Mouse (Mus musculus) hindbrain, embryonic 10.5 days (tissue): ENCODE measurements around the gene Gm4187. TPM values are rescaled to one million over a fixed set of nuclear protein-coding genes. Genes with fewer than 3 reads are reported as not detected.
"Not testable (repeated sequence)": the region's sequence is repeated elsewhere in the genome, so short reads cannot be mapped to it uniquely, and the experiment has no call there.

Experiments
- DNase-seq: peaks from one replicate; pipeline ENCODE4 v3.0.0-alpha.2; 2017; ENCODE audit warnings: low spot score
- H3K27ac ChIP-seq: fragments of 300-500 bp; sonication (generic); 2 replicates; pipeline ENCODE4 v1.5.1; 2016; ENCODE audit warnings: mild to moderate bottlenecking, moderate library complexity
- H3K27me3 ChIP-seq: fragments of 300-500 bp; sonication (generic); 2 replicates; pipeline ENCODE4 v1.6.1; 2016; ENCODE audit warnings: mild to moderate bottlenecking; ENCODE audit not compliant: poor library complexity, insufficient read depth, severe bottlenecking
- H3K36me3 ChIP-seq: fragments of 300-500 bp; sonication (generic); 2 replicates; pipeline ENCODE4 v1.6.1; 2016; ENCODE audit warnings: mild to moderate bottlenecking, moderate library complexity
- H3K4me1 ChIP-seq: fragments of 300-500 bp; sonication (generic); replicated peaks from 2 replicates; pipeline ENCODE4 v1.6.1; 2016; ENCODE audit warnings: mild to moderate bottlenecking
- H3K4me3 ChIP-seq: fragments of 300-500 bp; sonication (generic); 2 replicates; pipeline ENCODE4 v1.5.1; 2016; ENCODE audit warnings: mild to moderate bottlenecking, moderate library complexity
- H3K9me3 ChIP-seq: fragments of 300-500 bp; sonication (generic); 2 replicates; pipeline ENCODE4 v1.6.1; 2016; ENCODE audit warnings: mild to moderate bottlenecking, moderate library complexity
- WGBS: fragments of 180-500 bp; shearing (Covaris S2); methylation state at CpG from one replicate; pipeline ENCODE4 v1.1.7; 2016; 5-methylcytosine and 5-hydroxymethylcytosine counted together
- polyA plus RNA-seq: library from polyadenylated mRNA; unstranded; fragments of >200 nt; fragmentation: Nextera tagmentation; extraction: Ambion mirVana; gene quantifications from 2 replicates; pipeline ENCODE4 v1.2.1, GENCODE M21; 2016

Gm4187 gene
- polyA plus RNA-seq, result not detected in 2 replicates

GRCm38 (mm10) chr7:22329617-22330016 is at the start of gene Gm4187:
Gene Gm4187 (minus strand): TSS chr7:22329717.
- not testable (repeated sequence) for H3K27ac ChIP-seq, H3K9me3 ChIP-seq, H3K4me3 ChIP-seq, H3K4me1 ChIP-seq, DNase-seq, H3K36me3 ChIP-seq, H3K27me3 ChIP-seq
- no CpG with 5 or more reads among the region's 2 CpGs for WGBS

GRCm38 (mm10) chr7:22370939-22371338 is 41.4 kb upstream of the Gm4187 start, which contains the start of gene Gm8660:
Gene Gm8660 (minus strand): TSS chr7:22371039.
- H3K4me3 ChIP-seq, H3K36me3 ChIP-seq, H3K27ac ChIP-seq, H3K27me3 ChIP-seq, H3K4me1 ChIP-seq, H3K9me3 ChIP-seq, DNase-seq: not testable (repeated sequence)
- WGBS, result no CpG with 5 or more reads among the region's 1 CpGs

Other genes with a start within 250 kb of the Gm4187 start
- not detected in 2 replicates for gene Gm16451, start 211.5 kb downstream of the Gm4187 start, polyA plus RNA-seq
- not detected in 2 replicates for gene Gm10666, start 195.0 kb downstream of the Gm4187 start, polyA plus RNA-seq
- not detected in 2 replicates for gene Vmn1r142, start 165.7 kb downstream of the Gm4187 start, polyA plus RNA-seq
- not detected in 2 replicates for gene Vmn1r143, start 140.3 kb downstream of the Gm4187 start, polyA plus RNA-seq
- not detected in 2 replicates for gene Gm8653, start 128.5 kb downstream of the Gm4187 start, polyA plus RNA-seq
- gene Gm8453, start 100.2 kb downstream of the Gm4187 start, polyA plus RNA-seq, result not detected in 2 replicates
- not detected in 2 replicates for gene Gm8660, start 41.3 kb upstream of the Gm4187 start, polyA plus RNA-seq
- gene Vmn1r148, start 83.9 kb upstream of the Gm4187 start, polyA plus RNA-seq, result not detected in 2 replicates
- not detected in 2 replicates for gene Vmn1r149, start 108.5 kb upstream of the Gm4187 start, polyA plus RNA-seq
- not detected in 2 replicates for gene Gm10665, start 134.4 kb upstream of the Gm4187 start, polyA plus RNA-seq
- gene Vmn1r151, start 170.0 kb upstream of the Gm4187 start, polyA plus RNA-seq, result not detected in 2 replicates
- not detected in 2 replicates for gene Vmn1r152, start 193.2 kb upstream of the Gm4187 start, polyA plus RNA-seq
- gene Gm8677, start 205.2 kb upstream of the Gm4187 start, polyA plus RNA-seq, result not detected in 2 replicates
- gene Gm4201, start 235.6 kb upstream of the Gm4187 start, polyA plus RNA-seq, result not detected in 2 replicates